Mouse (Mus musculus): Measurements from ENCODE around the gene Cox6b2.
"Not testable (repeated sequence)": the region's sequence is repeated elsewhere in the genome, so short reads cannot be mapped to it uniquely, and the experiment has no call there.

Cox6b2 gene

DNA sequence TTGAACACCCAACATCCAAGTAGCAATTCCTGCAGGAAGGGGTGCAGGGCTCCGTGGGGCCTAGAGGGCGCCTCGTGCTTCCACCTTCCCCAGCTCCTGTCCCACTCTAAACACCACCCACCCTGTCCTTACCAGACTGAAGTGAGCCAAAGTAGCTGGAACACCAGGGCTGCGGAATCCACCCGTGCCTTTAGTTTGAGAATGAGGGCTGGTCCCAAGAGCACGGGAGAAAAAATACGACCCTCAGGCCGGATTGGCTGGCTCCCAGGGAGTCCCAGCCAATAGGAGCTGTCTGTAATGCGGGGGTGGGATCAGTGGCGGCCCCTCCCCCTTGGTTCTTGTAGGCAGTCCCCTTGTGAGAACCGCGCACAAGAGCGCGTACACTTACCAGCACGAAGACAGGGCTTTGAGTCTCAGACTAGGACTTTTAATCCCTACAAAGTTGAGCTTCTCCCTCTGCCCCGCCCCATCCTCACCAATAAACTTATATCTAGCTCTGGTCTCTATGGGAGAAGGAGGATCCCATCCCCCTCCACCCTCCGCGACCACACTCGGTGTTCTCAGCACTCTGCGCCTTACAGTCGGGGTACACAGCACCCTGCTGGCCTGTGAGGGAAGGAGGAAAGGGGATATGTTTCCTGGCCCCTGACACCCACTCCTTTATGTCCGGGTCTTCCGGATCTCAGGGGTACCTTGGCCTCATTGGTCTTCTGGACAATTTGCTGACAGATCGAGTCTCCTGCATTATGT is at the start of gene Cox6b2:
Cox6b2 (minus strand) TSS at position 274 of the 750 bp plus-strand sequence.
- DNase-seq (ENCODE audit: low read depth, low spot score), result no peak

DNA sequence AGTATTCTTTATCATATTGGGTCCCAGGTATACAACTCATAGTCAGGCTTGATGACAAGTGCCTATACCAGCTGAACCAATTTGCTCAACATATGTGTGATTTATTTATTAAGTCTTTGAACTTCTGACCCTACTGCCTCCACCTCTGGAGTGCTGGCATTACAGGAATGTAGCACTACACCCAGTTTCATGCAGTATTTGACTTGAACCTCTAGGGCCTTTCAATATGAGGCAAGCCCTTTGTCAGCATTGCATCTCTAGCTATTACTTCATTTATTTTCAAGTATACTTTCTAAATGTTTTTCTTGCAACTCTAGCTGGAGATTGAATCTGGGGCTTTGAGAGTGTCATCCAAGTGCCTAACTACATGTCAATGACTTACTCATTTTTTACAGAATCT is 49.4 kb upstream of the Cox6b2 start:
- no peak for DNase-seq (ENCODE audit: low read depth, low spot score)

DNA sequence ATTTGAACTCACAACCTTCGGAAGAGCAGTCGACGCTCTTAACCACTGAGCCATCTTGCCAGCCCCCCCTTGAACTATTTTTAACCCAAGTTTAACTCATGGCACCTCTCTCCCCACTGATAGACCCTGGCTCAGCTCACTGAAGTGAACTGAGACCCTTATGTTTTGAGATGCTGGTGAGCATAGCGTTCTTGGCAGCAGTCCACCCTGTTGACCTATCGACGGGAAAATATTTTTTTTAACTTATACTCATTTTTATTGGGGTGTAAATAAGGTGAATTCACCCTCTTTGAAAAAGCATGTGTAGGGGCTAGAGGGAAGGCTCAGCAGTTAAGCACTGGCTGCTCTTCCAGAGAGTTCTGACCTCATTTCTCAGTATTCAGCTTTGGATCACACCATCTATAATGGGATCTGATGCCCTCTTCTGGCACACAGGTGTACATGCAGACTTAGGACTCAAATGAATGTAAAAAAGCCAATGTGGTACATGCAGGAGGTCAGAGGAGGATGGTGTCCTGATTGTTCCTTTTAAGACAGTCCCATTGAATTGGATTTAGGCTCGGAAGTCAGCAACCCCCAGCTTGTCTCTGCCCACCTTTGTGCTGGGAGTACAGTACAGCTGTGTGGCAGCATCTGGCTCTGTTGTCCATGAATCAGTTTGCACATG is 43.0 kb upstream of the Cox6b2 start:
- no peak for DNase-seq (ENCODE audit: low read depth, low spot score)

DNA sequence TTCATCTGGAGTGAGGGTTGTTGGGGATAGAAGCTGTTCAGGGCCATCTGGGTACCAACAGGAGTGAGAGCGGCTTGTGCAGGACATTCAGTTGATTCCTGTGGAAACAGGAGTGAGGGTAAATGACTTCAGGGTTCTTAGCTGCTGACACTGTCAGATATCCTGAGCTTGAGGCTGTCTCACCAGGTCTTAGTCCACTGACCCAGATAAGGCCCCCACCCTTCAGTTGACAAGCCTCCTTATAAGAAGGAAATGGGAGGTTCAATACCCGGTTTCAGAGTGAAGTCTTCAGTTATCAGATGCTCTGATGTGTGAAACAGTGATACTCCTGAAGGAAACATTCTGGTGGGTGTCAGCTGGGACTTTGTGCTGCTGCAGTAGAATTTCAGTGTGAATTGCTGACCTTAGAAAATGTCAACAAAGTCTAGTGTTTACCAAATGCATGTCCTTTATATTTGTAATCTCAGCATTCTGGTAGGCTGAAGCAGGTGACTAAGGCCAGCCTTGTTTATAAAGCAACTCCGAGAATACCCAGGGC is 41.8 kb upstream of the Cox6b2 start:
- no peak for DNase-seq (ENCODE audit: low read depth, low spot score)

DNA sequence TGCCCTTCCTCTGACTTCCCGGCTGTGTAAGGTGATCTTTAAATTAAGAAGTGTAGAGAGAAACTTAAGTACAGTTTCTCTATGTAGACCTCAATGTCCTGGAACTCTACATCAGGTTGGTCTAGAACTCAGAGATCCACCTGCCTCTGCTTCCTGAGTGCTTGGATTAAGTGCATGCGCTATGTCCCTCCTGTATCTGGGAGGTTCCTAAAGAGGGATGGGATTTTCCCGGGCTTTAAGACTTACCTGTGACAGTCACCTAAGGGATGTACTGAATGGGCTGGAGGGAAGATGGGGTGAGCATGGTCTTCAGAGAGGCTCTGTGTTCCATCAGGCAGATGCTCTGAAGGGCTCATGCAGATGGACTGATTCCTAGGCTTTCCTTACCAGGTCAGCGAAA is 40.8 kb upstream of the Cox6b2 start:
- no peak for DNase-seq (ENCODE audit: low read depth, low spot score)

DNA sequence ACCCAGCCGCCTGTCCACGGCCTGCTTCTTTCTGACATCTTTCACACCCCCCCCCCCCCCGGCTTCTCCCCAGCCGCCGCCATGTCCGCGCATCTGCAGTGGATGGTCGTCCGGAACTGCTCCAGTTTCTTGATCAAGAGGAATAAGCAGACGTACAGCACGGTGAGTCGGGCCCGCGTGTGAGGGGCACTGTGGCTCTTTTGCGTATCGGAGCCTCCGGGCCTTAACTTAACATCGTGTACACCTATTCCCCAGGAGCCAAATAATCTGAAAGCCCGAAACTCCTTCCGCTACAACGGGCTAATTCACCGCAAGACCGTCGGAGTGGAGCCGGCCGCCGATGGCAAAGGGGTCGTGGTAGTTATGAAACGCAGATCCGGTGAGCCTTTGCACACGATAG is 40.4 kb upstream of the Cox6b2 start:
- DNase-seq (ENCODE audit: low read depth, low spot score), result not testable (repeated sequence)

DNA sequence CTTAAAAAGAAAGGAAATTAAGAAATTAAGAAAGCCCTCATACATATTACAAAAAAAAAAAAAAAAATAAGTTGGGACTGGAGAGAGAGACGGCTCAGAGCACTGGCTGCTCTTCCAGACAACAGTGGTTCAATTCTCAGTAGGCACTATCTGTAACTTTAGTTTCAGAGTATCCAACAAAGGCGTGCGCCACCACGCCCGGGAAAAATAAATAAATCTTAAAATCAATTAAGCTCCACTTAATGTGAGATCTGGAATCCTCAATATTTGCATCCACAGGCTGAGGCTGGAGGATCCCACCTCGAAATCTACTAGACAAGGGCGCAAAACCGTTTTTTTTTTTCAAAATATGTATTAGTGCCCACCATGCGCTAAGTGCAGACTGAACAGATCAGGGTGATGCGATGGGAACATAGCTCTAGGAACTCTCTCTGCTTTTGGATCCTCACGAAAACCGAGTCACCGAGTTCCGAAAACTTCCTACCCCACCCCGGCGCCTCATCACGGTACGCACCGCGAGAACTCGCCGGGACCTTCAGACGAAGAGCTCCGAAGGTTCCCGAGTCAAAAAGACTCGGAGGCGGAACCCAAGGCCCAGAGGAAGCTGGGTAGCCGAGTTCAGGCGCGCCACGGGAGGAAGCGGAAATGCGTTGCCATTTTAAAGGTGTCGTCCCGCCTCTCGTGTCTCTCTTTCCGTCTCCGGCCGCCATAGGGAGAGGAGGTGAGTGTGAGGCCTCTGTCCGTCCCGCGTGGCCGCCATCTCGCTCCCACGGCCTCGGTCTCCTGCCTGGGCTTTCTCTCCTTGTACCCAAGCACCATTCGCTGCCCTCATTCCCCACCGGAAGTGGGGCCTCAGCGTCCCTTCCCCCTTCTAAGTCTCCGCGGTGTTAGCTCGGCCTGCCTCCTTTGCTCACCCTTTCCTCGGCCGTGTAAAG is 39.7 kb upstream of the Cox6b2 start, which contains the start of gene Rpl28:
Rpl28 (plus strand) TSS at position 597 of the 935 bp plus-strand sequence.
- DNase-seq (ENCODE audit: low read depth, low spot score), result peak; percentile 91

DNA sequence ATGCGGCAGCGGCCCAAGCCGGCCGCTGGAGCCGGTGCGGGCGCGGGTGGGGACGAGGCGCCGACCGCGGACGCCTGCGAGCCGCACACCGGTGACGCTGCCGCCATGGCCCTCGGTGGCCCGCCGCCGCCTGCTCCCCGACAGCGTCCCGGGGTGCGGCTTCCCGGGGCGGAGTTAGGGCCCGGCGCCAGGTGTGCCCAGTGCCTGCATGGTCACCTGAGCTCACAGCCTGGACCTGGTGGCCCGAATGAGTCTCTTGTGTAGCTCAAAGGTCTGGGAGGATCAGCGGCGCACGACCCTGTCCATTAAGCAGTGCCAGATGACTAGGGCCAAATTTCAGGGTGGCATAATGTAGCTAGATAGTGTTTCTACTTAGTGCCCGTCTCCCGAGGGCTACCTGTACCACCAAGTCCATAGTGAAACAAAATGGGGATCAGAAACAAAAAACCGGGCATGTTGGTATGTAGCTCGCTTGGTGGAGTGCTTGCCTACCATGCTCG is 36.6 kb upstream of the Cox6b2 start, which contains the start of gene Tmem238:
Tmem238 (minus strand) TSS at position 221 of the 500 bp plus-strand sequence.
- no peak for DNase-seq (ENCODE audit: low read depth, low spot score)

DNA sequence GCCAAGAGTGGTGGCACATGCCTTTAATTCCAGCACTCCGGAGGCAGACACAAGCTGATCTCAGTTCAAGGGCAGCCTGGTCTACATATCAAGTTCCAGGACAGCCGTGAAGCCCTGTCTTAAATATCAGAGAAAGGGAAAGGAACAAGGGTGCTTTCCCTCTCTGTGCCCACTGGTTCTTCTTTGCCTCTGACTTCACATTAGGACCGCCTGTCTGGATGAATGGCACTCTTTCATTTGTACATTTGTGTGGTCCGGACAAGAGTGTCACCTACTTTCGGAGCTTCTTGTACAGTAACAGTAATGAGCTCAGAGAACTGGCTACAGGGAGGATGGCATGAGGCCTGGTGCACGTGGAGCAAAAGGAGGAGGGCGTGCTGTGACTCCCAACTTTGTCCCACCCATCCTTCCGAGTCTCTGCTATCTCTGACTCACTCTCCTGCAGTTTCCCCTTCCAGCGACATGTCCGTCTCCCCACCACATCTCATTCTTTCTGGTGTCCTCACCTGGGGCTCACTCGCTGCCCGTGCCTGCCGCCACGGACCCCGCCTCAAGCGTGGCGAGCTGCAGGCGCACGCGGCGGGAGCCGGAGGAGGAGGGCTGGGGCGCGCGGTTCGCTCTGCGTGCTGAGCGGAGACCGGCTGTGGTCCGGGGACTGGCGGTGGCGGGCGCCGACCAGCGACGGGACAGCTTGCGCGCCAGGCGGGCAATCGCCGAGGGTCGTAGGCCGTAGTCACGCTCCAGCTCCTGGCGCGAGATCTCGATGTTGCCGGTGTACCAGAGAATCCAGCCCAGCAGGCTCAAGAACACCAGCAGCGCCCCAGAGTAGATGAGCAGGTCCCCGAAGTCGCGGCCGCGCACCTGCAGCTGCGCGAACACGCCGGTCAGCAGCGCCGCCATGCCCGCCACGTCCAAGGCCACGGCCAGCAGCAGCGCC is 35.9 kb upstream of the Cox6b2 start:
- no peak for DNase-seq (ENCODE audit: low read depth, low spot score)

DNA sequence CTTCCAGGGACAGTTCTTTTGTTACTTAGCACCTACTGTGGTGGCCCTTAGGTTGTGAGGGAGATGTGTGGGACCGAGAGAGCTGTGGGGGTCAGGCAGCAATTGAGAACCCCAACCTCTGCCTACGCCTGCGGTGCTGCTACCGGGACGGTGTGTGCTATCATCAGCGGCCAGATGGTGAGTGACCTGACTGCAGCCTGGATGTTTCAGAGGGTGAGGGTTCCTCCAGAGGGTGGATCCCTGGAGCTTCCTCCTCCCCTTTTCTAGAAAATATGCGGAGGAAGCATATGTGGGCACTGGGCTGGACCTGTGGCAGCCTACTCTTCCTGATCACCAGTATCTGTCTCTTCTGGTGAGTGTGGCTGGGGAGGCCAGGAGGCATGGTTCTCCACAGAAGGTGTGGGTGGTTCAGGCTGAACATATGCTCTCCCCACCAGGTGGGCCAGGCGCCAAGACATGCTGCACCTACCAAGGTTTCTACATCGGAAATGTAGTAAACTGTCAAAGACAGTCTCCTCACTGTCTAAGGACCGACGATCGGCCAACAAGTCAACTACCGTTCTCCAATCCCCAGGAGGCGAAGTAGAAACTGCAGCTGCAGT is 30.9 kb upstream of the Cox6b2 start:
- no peak for DNase-seq (ENCODE audit: low read depth, low spot score)

DNA sequence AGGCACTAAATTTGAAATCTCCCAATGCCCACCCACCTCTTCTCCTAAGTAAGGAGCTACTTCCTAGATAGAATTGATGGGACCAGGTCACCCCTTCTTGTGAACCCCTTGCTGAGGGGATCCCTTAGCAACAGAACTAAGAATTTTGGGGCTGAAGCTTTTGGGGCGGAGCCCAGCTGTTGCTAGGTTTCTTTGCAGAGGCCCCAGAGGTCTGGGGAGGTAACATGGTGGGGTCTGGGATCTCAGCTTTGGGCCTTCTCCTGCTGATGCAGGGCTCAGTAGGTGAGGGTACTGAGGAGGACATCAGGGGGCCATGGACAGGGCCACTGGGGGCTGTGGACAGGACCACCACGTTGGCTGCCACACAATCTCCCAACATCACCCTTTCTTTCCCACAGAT is 29.9 kb upstream of the Cox6b2 start, which contains the start of the genes Il11 and Tmem190:
Il11 (minus strand) TSS at position 101 of the 400 bp plus-strand sequence.
Tmem190 (plus strand) TSS at position 179 of the 400 bp plus-strand sequence.
- DNase-seq (ENCODE audit: low read depth, low spot score), result no peak

DNA sequence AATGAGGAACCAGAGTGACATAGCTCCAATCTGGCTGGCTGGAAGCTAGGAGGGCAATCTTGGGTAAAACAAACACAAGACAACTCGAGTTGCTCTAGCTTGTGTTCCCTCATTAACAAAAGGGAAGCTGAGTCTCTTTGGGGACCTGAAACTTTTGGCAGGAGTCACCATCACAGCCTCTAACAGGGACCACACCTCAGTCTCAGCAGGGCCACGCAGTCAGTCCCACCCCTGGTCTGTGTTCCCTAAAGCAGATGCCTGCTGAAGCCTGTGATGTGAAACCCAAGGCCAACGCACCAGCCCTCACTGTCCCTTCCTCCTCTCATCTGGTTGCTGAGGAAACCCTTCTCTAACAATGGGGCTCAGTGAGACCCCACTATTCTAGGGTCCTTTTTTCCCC is 29.2 kb upstream of the Cox6b2 start:
- DNase-seq (ENCODE audit: low read depth, low spot score), result no peak

DNA sequence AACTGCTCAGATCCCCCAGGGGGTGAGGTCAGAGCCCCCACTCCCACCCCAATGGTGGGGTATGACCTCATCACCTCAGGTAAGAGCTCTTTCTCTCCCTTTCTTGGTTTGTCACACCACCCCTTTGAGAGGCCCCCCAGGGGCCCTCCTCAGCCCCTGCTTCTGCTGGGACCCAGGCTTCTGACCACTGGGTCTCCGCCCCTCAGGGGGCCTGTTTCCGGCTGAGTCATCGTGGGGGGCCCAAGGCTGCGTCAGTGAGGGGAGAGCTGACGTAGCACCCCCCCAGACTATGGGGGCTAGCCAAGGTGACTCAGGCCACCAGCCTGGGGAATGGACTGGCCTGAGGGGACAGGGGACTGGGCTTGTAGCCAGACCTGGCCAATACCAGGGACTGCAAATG is 27.0 kb upstream of the Cox6b2 start:
- no peak for DNase-seq (ENCODE audit: low read depth, low spot score)

DNA sequence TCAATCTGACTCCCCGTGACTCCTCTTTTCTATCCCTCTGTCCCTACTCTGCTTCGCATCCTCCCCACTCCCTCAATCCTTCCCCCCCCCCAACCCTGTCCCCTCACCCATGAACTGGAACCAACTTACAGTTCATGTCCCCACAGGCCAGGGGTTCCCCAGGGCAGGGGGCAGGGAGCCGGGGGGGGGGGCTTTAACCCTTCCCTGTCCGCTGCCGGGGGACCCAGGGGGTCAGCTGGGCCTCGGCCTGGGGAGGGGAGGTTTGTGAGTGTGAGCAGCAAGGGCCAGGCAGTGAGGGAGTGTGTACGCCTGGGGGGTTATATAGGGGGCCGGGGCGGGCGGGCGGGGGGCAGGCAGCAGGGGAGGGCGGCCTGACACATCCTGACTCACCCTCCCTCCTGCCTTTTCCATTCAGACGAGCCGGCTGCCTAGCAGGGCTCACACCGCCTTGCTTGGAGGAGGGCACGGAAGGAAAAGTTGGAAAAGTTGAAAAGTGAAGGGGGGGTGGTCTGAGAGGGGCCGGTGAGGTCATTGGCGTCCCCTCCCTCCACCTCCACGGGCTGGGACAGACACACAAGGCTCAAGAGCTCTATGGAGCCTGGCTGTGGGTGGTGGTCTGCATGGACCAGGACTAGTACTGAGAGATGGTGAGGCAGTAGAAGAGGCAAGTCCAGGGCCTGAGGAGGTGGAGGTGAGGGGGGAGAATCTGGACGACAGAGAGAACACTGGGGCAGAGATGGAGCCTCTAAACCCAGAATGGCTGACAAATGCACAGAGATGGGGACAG is 25.1 kb upstream of the Cox6b2 start:
- DNase-seq (ENCODE audit: low read depth, low spot score), result no peak

DNA sequence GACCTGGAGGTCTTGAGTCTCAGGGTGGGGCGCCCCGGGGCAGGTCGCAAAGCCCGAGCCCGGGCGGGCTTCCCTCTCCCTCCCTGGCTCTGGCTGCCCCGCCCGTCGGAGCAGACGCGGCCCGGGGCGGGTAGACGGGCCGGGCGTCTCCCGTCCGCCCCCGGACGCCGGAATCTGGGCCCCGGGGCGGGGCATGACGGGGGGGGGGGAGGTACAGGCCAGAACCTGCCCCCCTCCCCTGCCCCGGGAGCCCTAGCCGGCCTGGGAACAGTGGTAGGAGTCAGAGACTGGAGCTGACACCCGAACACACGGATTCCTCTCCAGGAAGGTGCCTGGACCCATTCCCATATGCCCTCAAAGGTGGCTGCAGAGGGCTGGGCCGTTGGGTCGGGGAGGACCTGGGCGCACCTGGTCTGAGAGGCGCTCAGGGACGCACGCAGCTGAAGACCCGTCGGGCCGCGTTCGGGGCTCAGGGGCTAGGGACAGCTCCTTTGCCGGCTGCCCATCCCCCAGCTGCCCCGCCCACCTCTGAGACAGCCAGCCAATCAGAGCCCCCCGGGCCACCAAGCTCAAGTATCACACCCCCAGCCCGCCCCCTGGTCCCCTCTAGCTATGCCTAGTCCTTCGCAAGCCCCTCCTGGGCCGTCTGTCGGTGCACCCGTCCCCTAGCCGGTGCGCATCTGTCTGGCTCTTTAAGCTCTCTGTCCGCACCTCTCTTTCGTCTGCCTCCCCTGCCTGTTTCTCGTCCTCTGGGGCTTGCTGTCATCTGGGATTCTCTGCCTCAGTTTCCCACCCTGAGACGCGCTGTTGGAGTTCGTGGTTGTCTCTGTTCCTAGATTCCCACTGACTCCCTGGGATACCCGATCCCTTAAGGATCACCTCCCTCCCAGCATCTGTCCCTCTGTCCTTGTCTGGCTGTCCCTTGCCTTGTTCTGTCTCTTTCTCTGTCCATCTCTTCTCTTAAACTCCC is 24.3 kb upstream of the Cox6b2 start:
- DNase-seq (ENCODE audit: low read depth, low spot score), result no peak

DNA sequence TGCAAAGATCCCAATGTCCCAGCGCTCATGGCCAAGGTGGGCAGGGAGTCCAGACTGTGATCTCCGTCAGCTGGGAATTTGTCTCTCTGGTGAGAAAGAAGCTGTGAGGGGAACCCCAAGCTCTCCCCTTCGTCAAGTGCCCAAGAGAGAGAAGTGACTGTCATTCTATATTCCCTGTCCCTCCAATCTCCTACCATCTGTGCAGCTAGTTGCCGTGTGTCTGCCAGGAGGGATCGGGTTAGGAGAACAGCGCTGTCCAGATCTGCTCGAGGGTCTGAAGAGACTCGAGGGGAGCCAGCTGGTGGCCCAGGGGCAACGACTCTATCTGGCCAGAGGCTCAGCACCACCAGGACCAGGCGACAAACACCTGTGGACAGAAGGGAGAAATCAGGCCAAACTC is 23.2 kb upstream of the Cox6b2 start:
- DNase-seq (ENCODE audit: low read depth, low spot score), result no peak

DNA sequence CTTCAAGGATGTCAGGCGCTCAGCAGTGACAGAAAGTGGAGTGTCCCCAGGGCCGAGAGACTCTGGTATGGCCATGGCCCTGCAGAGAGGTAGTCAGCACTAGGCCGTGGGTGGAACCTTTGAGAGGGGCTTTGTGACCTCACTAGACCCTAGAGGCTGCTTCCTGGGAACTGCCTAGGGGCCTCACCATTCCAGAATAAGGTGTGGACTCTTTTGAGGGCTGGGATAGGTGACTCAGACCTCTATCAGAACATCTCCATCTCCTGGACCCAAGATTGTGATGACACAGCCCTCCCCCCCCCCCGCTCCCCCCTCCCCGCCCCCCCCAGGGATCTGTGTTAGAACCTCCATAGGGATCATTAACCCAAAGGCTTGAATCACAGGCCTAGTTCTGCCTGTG is 18.3 kb upstream of the Cox6b2 start, which contains the start of gene Fam71e2:
Fam71e2 (minus strand) TSS at position 101 of the 400 bp plus-strand sequence.
- no peak for DNase-seq (ENCODE audit: low read depth, low spot score)

Measured in retina, adult 2 months (tissue).